Mouse (Mus musculus): ENCODE data around the gene Nufip2.
A peak's percentile ranks its signal among the peaks of the same experiment; 100 is the strongest.
"Not testable (repeated sequence)": the region's sequence is repeated elsewhere in the genome, so short reads cannot be mapped to it uniquely, and the experiment has no call there.

Nufip2 gene

GRCm38 (mm10) chr11:77713736-77714135 is 27.8 kb downstream of the Nufip2 start:
- DNase-seq (ENCODE audit: low spot score), result no peak

DNA sequence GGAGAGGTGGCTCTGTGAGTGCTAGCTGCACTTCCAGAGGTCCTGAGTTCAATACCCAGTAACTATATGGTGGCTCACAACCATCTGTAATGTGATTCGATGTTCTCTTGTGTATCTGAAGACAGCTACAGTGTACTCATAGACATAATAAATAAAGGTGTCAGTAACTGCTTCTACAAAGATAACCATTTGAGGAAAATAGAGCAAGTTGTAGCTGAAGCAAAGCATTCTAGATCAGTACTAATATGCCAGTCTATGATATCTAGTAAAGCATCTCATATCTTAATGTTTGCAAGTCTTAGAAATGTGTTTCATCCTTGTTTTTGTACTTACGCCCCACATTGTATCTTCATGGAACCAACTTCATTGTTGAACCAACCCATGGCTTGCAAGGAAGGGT is 33.1 kb downstream of the Nufip2 start:
- no peak for DNase-seq (ENCODE audit: low spot score)

DNA sequence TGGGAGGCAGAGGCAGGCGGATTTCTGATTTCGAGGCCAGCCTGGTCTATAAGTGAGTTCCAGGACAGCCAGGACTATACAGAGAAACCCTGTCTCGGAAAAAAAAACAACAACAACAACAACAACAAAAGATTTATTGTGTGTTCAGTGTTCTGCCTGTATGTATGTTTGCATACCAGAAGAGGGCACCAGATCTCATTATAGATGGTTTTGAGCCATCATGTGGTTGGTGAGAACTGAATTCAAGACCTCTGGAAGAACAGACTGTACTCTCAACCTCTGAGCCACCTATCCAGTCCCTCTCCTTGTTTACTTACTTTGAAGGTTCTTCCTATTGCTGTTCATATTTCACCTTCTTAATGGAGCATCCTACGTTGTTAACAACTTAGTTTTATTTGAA is 35.4 kb downstream of the Nufip2 start:
- DNase-seq (ENCODE audit: low spot score), result no peak

- no peak for DNase-seq (ENCODE audit: low spot score)
These were observed 38.8 kb downstream of the Nufip2 start for GRCm38 (mm10) chr11:77724766-77725165.

DNA sequence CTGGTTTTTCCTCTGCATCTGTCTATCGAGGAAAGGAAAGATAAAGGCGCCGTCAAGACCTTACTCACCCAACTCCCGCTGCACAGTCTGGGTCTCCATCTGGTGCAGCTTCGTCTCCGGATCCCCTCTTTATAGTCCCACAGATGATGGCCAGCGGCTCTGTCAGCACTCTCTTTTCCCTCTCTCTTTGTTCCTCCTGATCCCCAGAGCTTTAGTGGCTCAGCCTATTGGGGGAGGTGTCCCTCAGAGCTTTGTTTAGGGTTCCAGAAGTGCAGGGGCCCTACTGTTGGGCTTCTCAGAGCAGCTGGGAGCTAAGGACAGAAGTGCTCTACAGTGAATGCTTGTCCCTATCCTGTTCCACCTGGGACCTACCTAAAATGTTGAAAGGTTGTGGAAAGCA is 39.2 kb downstream of the Nufip2 start, which contains the start of gene Cryba1:
TSS of gene Cryba1 (minus strand) at position 101 of the 400 bp plus-strand sequence.
- DNase-seq (ENCODE audit: low spot score), result no peak

DNA sequence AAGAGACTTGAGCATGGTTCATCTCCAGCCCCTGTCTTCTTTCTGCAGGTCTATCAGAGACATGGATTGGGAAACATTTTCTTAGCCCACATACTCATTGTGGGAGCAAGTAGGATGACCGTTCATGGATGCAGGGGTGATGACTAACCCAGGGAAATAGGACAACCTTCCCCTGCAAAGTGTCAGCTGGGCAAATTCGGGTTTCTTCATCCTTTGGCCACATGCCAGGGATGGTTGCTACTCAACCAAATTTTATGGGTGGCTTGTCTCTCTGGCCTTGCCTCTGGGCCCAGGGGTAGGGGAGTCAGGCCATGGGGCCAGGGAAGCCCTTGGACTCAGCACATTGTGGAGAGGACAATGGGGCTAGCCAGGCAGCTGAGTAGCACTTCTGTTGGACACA is 42.6 kb downstream of the Nufip2 start:
- DNase-seq (ENCODE audit: low spot score), result peak; percentile 4

- DNase-seq (ENCODE audit: low spot score), result peak; percentile 62
These were observed 51.3 kb downstream of the Nufip2 start for GRCm38 (mm10) chr11:77737289-77737688.

GRCm38 (mm10) chr11:77738555-77738954 is 52.6 kb downstream of the Nufip2 start:
- DNase-seq (ENCODE audit: low spot score), result no peak

DNA sequence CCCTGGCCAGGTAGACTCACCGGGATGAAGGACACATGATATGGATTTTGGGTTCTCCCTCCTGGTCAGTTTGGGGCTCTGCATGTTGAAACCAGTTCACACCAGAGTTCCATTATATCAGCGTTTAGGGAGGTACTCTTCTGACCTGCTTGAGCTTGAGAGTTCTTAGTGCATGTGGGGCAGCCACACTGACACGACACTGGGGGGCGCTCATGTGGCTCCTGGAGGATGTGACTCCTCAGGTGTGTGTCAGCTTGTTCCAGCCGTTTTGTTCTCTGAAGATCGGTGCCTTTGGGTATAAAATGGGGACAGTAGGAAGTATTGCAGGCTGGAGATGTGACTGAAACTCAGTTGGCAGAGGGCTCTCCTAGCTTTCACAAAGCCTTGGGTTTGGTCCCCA is 58.0 kb downstream of the Nufip2 start:
- no peak for DNase-seq (ENCODE audit: low spot score)

GRCm38 (mm10) chr11:77746652-77747051 is 60.7 kb downstream of the Nufip2 start:
- no peak for DNase-seq (ENCODE audit: low spot score)

DNA sequence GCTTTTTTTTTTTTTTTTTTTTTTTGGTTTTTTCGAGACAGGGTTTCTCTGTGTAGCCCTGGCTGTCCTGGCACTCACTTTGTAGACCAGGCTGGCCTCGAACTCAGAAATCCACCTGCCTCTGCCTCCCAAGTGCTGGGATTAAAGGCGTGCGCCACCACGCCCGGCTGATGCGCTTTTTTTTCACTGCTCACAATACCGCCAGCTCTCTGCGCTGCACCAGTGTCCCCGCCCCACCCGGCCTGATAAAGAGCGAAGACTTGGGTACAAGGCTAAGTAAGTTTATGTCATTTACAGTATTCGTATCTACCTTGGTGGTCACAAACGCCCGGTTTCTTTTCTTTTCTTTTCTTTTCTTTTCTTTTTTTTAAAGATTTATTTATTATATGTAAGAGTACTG is 61.1 kb downstream of the Nufip2 start:
- not testable (repeated sequence) for DNase-seq (ENCODE audit: low spot score)

GRCm38 (mm10) chr11:77748996-77749395 is 63.0 kb downstream of the Nufip2 start:
- DNase-seq (ENCODE audit: low spot score), result no peak

DNA sequence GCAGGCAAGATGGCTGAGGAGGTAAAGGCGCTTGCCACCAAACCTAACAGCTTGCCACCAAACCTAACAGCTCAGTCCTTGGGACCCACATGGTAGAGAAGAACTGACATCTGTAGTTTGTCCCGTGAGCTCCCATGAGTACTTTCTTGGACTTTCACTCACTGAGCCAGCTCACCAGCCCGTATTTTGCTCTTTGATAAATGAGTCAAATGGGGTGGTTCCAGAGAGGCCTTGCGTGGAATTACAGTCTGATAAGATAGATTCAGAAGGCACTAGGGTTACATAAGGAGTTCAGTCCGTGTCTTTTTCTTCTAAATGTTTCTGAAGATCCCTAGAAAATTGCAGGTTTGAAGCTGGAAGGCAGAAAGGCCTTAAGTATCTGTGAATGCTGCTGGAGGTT is 66.6 kb downstream of the Nufip2 start:
- DNase-seq (ENCODE audit: low spot score), result no peak

GRCm38 (mm10) chr11:77753469-77753868 is 67.5 kb downstream of the Nufip2 start:
- DNase-seq (ENCODE audit: low spot score), result no peak

DNA sequence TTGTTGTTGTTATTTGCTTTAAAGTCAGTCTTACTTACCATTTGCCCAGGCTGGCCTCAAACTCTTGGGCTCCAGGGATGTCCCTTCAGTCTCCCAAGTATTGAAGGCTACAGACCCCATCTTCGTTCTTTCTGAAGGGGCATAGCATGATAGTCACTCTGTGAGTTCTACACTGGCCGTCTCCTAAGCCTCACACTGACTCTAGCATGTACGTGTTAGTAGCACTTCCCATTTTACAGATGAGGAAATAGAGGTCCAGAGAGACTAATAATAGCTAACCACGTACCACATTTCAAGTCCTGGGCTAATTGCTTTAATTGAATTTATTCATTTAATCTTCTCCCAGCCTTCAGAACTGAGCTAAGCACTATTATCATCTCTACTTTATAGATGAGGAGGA is 74.1 kb downstream of the Nufip2 start:
- DNase-seq (ENCODE audit: low spot score), result no peak

DNA sequence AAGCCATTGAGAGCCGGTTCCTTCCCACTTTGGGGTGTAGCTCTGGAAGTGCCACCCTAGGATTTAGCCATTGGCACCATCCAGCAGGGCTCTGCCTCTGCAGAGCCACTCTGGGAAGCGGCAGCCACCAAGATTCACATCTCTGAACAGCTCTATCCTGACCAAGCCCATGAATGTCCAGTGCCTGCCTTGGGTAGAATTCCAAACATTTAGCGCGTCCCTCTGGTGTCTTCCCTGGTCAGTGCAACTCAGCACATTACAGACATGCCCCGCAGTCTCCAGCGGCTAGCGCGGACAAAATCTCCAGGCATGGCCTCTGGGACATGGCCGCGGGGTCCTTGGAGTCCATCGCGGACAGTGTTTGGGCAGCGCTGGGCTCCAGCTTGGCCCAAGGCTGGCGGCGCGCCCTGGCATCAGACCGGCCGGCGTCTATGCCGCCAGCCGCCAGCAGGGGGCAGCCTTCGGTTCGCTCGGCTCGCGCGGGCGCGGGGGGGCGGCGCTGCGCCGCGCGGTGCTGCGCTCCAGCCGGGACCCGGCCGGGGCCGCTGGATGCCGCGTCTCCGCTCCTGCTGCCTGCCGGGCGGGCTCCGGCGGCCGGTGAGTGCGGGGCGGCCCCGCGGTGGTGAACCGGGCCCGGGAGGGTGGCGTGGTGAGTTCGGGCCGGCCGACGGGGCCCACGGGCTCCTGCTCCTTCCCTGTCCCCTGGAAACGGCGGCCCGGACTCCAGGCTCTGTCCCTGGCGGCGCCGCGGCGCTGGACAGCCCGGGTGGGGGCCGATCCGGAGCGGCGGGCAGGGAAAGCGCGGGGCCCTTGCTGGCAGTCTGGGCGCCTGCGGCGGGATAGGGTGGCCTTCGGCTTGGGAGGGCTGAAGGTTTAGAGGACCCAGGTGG is 77.1 kb downstream of the Nufip2 start, which contains the start of gene Myo18a:
TSS of gene Myo18a (plus strand) at position 464 of the 890 bp plus-strand sequence.
- DNase-seq (ENCODE audit: low spot score), result peak; percentile 63

GRCm38 (mm10) chr11:77763673-77764340 is 77.9 kb downstream of the Nufip2 start:
- peak; percentile 46 for DNase-seq (ENCODE audit: low spot score)

GRCm38 (mm10) chr11:77764694-77765458 is 78.9 kb downstream of the Nufip2 start:
- no peak for DNase-seq (ENCODE audit: low spot score)

GRCm38 (mm10) chr11:77765459-77765777 is 79.5 kb downstream of the Nufip2 start:
- no peak for DNase-seq (ENCODE audit: low spot score)

DNA sequence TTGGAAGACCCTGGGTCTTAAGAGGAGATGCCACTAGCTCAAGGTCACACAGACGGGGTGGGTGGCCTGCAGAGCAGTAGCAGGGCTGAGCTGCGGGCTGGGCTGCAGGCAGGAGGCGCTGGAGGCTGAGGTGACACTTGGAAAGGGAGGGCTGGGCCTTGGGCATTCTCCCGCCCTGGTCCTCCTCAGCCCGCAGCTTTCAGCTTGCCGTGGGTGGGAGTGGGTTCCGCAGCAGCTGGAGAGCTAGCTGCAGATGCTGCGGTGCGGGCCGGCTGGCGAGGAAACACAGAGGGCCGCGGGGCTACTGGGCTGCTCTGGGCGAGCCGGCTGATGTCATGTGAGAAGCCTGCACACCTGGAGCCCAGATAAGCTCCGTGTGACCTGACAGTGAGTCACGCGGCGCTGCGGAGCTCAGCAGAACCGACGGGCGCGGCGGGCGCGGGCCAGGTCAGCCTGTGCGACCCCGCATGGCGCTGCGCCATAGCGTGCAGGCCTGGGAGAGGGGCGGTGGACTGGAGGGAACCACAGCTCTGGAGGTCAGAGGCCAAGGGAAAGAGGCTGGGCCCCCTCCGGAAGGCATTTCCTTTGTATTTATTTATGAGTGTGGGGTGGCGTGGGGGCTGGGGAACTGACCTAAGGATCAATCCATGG is 80.5 kb downstream of the Nufip2 start:
- no peak for DNase-seq (ENCODE audit: low spot score)

- no peak for DNase-seq (ENCODE audit: low spot score)
These were observed 83.5 kb downstream of the Nufip2 start for GRCm38 (mm10) chr11:77769496-77769895.

GRCm38 (mm10) chr11:77770346-77770745 is 84.4 kb downstream of the Nufip2 start:
- DNase-seq (ENCODE audit: low spot score), result no peak
